Mouse (Mus musculus): ENCODE measurements at regions not wholly inside any gene's neighbourhood (a gene's known extent, or its start where the extent isn't known, plus 50 kb on each side); places are given as distances from the start of the nearest gene placed in this dataset.

- H3K36me3 ChIP-seq: no peaks in the 10 kb centered on the region
- H3K9ac ChIP-seq: no peak overlapping the region
- H3K4me3 ChIP-seq (replicated peaks): no peak overlapping the region
- no peaks in the 10 kb centered on the region for H3K9me3 ChIP-seq
- no peak overlapping the region for H3K4me2 ChIP-seq (replicated peaks)
- ATAC-seq: no peak
- H3K4me1 ChIP-seq (replicated peaks): no peaks in the 10 kb centered on the region
- no peak overlapping the region for H3K27ac ChIP-seq
- WGBS: 71% methylated on average over 8 of the region's 8 CpGs
- H3K27me3 ChIP-seq (replicated peaks): no peaks in the 10 kb centered on the region
Measured at GRCm38 (mm10) chr9:61186541-61187420, 185.4 kb upstream of the Tle3 start.

DNA sequence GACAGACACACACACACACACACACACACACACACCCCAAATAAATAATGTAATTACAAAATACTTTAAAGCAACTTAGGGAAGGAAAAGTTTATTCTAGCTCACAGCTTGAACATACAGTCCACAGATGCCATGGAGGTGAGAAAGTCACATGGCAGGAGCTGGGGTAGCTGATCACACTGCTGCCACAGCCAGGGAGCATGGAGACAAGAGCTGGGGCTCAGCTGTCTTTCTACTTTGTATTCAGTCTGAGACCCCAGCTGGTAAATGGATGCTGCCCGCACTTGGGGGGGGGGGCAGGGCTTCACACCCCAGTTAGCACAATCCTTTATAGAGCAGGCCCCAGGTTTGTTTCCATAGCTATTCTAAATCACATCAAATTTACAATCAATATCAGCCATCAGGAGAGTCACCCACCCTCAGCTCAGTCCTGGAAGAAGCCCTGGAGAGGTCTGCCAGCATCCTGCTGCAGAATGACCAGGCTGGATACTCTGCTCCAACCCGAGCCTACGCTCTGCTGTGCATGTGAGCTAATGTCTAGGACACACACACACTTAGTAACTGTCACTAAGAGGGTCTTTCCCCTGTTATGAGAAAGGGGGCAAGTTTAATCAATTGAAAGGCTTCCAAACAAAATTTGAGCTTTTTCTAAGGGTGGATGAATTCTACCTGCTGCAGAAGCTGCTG is 184.3 kb upstream of the Tle3 start:
- H3K9ac ChIP-seq: no peak overlapping the region
- H3K27me3 ChIP-seq (replicated peaks): no peaks in the 10 kb centered on the region
- no peak overlapping the region for H3K27ac ChIP-seq
- no peak overlapping the region for H3K4me2 ChIP-seq (replicated peaks)
- no peaks in the 10 kb centered on the region for H3K9me3 ChIP-seq
- no peaks in the 10 kb centered on the region for H3K36me3 ChIP-seq
- no peaks in the 10 kb centered on the region for H3K4me1 ChIP-seq (replicated peaks)
- no peak for ATAC-seq
- WGBS: 83% methylated on average over 3 of the region's 3 CpGs
- H3K4me3 ChIP-seq (replicated peaks): no peak overlapping the region

DNA sequence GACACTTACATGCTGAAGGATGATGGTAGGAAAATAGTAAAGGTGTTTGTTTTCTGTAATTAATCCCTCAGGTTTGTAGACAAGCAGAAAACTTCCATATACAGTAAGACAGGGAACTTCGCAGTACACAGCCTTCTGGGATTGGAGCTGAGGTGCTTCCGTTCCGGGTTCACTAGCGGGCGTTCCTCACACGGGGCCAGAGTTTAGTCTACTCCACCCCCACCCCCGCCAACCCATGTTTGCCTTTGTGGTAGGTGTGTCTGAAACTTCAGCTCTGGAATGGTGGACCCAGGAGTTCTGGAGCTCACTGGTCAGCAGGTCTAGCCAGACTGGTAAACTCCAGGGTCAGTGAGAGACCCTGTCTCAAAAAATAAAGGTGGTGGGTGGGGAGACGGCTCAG is 182.9 kb upstream of the Tle3 start:
- no peak overlapping the region for H3K9ac ChIP-seq
- H3K9me3 ChIP-seq: no peaks in the 10 kb centered on the region
- ATAC-seq: no peak
- no peaks in the 10 kb centered on the region for H3K27me3 ChIP-seq (replicated peaks)
- H3K4me3 ChIP-seq (replicated peaks): no peak overlapping the region
- no peak overlapping the region for H3K27ac ChIP-seq
- no peaks in the 10 kb centered on the region for H3K36me3 ChIP-seq
- 86% methylated on average over 8 of the region's 8 CpGs for WGBS
- no peaks in the 10 kb centered on the region for H3K4me1 ChIP-seq (replicated peaks)
- no peak overlapping the region for H3K4me2 ChIP-seq (replicated peaks)

DNA sequence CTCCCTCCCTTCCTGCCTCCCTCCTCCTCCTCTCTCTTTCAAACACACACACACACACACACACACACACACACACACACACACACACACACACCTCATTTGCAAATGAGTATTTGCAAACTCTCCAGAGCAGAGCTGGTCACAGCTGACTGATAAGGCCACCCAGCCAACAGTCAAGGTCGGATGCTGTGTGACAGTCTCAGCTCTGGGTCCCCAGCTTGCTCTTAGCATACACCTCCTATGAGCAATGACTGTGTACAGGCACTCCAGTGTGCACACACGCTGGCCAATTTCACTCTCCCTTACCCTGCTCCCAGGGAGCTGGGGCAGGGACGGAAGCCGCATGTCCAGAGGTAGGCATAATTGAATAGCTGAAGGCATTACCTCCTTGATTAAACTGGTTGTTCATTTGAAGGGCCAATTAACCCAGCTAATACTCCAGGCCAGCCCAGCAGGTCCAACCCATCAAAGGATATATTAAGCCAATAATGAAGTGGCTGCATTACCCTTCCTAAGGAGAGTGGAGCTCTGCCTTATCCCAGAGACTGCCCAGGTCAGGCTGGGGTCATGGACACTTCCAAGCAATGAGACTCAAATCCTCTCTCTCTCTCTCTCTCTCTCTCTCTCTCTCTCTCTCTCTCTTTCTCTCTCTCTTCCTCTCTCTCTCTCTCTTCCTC is 173.0 kb upstream of the Tle3 start:
- no peak overlapping the region for H3K9ac ChIP-seq
- ATAC-seq: no peak
- peaks cover 8% of the 10 kb centered on the region; the same call in 1 of the 2 replicates for H3K4me1 ChIP-seq (replicated peaks)
- no peaks in the 10 kb centered on the region for H3K36me3 ChIP-seq
- no peak overlapping the region for H3K27ac ChIP-seq
- no peaks in the 10 kb centered on the region for H3K9me3 ChIP-seq
- no peak overlapping the region for H3K4me3 ChIP-seq (replicated peaks)
- no peaks in the 10 kb centered on the region for H3K27me3 ChIP-seq (replicated peaks)
- no peak overlapping the region for H3K4me2 ChIP-seq (replicated peaks)
- 66% methylated on average over 4 of the region's 4 CpGs for WGBS

GRCm38 (mm10) chr9:61199891-61200290 is 172.3 kb upstream of the Tle3 start:
- no peak overlapping the region for H3K4me3 ChIP-seq (replicated peaks)
- no peak overlapping the region for H3K27ac ChIP-seq
- H3K27me3 ChIP-seq (replicated peaks): no peaks in the 10 kb centered on the region
- H3K36me3 ChIP-seq: no peaks in the 10 kb centered on the region
- no peaks in the 10 kb centered on the region for H3K9me3 ChIP-seq
- no peak overlapping the region for H3K4me2 ChIP-seq (replicated peaks)
- 24% methylated on average over 8 of the region's 8 CpGs for WGBS
- H3K9ac ChIP-seq: no peak overlapping the region
- no peak for ATAC-seq
- peaks cover 8% of the 10 kb centered on the region; the same call in 1 of the 2 replicates for H3K4me1 ChIP-seq (replicated peaks)

DNA sequence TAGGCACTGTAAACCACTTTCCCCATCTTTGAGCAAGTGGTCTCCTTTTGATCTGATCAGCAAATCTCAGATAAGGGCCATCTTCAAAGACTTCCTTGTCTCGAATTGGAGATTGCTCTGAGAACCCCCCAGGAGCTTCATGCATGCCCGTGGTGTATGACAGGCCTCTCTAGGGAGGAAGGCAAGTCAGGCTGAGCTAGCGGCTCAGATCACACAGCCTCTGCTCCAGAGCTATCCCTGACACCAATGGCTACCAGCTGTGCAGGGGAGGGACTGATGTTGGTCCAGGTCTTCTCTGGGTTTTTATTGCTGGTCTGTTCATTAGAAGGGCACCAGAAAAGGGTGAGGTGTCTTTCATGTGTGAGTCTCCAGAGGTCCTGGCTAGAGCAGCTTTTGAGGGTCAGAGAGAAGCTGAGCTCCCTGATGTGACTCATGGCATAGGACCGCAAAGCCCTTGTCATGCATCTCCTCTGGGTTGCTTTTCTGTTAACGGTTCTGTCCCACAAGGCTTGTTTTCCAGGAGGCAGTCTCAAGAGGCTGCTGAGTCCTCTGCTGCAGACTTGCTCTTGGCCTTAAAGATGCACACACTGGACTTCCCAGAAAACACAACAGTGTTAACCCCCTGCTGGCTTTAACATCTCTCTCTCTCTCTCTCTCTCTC is 171.7 kb upstream of the Tle3 start:
- Histone ChIP-seq H3K36me3 (no peaks in the 10 kb centered on the region), H3K27me3 (replicated peaks) (no peaks in the 10 kb centered on the region), H3K4me2 (replicated peaks) (no peak overlapping the region), H3K9ac (no peak overlapping the region), H3K27ac (no peak overlapping the region), H3K4me3 (replicated peaks) (no peak overlapping the region), H3K4me1 (replicated peaks) (peaks cover 8% of the 10 kb centered on the region; the same call in 1 of the 2 replicates), H3K9me3 (no peaks in the 10 kb centered on the region)
- WGBS: 32% methylated on average over 5 of the region's 5 CpGs
- ATAC-seq: no peak

DNA sequence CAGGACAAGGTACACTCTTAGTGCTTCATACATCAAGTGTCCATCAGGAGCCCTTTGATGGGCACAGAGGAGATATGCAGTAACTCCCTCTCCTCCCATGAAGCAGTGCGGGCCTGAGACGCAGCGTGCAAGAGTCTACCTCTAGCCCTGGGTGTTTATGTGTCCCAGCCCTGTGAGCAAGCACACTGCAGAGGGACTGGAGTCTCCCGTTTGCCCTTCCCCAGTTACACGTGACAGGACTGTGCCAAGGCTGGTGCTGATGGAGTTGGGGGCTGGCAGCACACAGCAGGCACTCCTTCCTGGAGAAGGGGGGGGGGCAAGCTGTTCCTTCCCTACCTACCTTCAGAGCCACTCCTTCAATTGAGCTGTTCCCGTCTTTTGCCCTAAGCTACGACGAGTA is 167.1 kb upstream of the Tle3 start:
- no peak overlapping the region for H3K4me3 ChIP-seq (replicated peaks)
- H3K27me3 ChIP-seq (replicated peaks): no peaks in the 10 kb centered on the region
- no peaks in the 10 kb centered on the region for H3K9me3 ChIP-seq
- no peak overlapping the region for H3K27ac ChIP-seq
- WGBS: 72% methylated on average over 8 of the region's 8 CpGs
- H3K4me2 ChIP-seq (replicated peaks): no peak overlapping the region
- H3K4me1 ChIP-seq (replicated peaks): peaks cover 4% of the 10 kb centered on the region; the same call in 1 of the 2 replicates
- no peak overlapping the region for H3K9ac ChIP-seq
- H3K36me3 ChIP-seq: no peaks in the 10 kb centered on the region
- ATAC-seq: no peak

DNA sequence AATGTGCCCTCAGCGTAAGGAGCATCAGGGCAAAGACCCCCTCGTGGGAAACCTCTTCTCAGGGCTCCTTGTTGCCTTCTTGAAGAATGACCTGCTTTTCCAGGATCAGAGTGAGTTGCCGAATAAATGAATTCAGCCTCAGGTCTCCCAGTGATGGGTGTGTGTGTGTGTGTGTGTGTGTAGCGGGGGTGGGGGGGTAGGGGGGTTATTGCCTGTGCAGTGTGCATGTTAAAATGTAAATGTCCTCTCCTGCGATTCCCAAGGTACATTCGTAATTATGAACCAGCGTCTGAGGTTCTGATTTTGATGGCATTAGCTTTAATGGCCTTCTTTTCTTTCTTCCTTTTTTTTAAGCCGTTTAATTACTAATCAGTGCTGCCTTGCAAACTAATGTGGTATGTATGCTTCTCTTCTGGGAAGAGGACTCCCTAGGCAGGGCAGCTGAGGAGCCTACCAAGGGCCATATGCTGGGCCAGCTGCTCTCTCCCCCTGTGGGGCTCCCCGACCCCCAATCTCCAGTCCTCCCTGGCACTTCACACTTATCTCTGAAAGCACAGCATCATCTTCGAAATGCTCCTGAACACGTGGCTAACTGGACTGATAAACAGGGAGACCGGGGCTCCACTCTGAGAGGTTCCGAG is 165.3 kb upstream of the Tle3 start:
- ATAC-seq: no peak
- Histone ChIP-seq H3K27me3 (replicated peaks) (no peaks in the 10 kb centered on the region), H3K36me3 (no peaks in the 10 kb centered on the region), H3K9me3 (no peaks in the 10 kb centered on the region), H3K27ac (no peak overlapping the region), H3K4me1 (replicated peaks) (no peaks in the 10 kb centered on the region), H3K9ac (no peak overlapping the region), H3K4me3 (replicated peaks) (no peak overlapping the region), H3K4me2 (replicated peaks) (no peak overlapping the region)
- 78% methylated on average over 13 of the region's 13 CpGs for WGBS

- H3K9me3 ChIP-seq: no peaks in the 10 kb centered on the region
- no peaks in the 10 kb centered on the region for H3K4me1 ChIP-seq (replicated peaks)
- no peaks in the 10 kb centered on the region for H3K27me3 ChIP-seq (replicated peaks)
- WGBS: 92% methylated on average over 13 of the region's 13 CpGs
- H3K4me2 ChIP-seq (replicated peaks): no peak overlapping the region
- H3K27ac ChIP-seq: no peak overlapping the region
- no peak for ATAC-seq
- no peak overlapping the region for H3K4me3 ChIP-seq (replicated peaks)
- no peak overlapping the region for H3K9ac ChIP-seq
- no peaks in the 10 kb centered on the region for H3K36me3 ChIP-seq
Measured at GRCm38 (mm10) chr9:61207423-61208150, 164.6 kb upstream of the Tle3 start.

- peaks cover 7% of the 10 kb centered on the region for H3K4me1 ChIP-seq (replicated peaks)
- H3K9me3 ChIP-seq: no peaks in the 10 kb centered on the region
- no peak overlapping the region for H3K4me3 ChIP-seq (replicated peaks)
- no peak overlapping the region for H3K4me2 ChIP-seq (replicated peaks)
- H3K9ac ChIP-seq: no peak overlapping the region
- no peaks in the 10 kb centered on the region for H3K36me3 ChIP-seq
- ATAC-seq: no peak
- H3K27me3 ChIP-seq (replicated peaks): no peaks in the 10 kb centered on the region
- no peak overlapping the region for H3K27ac ChIP-seq
- WGBS: 55% methylated on average over 4 of the region's 4 CpGs
Measured at GRCm38 (mm10) chr9:61211627-61212026, 160.5 kb upstream of the Tle3 start.

DNA sequence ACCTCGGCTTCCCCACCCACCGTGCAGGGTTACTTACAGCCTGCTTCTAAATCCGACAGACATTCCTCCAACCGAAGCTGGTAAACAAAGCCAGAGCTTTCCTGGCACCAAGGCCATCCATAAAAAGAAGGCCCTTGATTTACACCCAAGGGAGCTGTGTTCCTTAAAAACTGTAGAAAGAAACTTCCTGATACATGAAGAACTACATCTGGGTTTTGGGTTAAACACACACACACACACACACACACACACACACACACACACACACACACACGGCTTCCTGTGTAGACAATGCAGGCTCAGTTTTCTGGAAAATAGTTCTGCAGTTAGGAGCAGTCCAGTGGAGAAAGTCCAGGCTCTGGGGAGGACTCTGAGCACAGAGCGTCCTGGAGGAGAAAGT is 157.2 kb upstream of the Tle3 start:
- no peaks in the 10 kb centered on the region for H3K9me3 ChIP-seq
- H3K27ac ChIP-seq: 0 out of 2 replicates have a peak overlapping the region, but pooled peaks have one; percentile 27

More for the DNA sequence above, 157.2 kb upstream of the Tle3 start:
- Histone ChIP-seq H3K27me3 (replicated peaks) (no peaks in the 10 kb centered on the region), H3K4me1 (replicated peaks) (peaks cover 7% of the 10 kb centered on the region), H3K4me3 (replicated peaks) (no peak overlapping the region), H3K4me2 (replicated peaks) (no peak overlapping the region), H3K9ac (no peak overlapping the region), H3K36me3 (no peaks in the 10 kb centered on the region)
- WGBS: 24% methylated on average over 6 of the region's 6 CpGs
- ATAC-seq: peak; percentile 41; the same call in 1 of the 2 replicates

All from intestine, embryonic 15.5 days (tissue).